Mouse (Mus musculus) liver, embryonic 14.5 days (tissue): ENCODE measurements around the gene Atxn7l1. TPM values are rescaled to one million over a fixed set of nuclear protein-coding genes. Genes with fewer than 3 reads are reported as not detected.

Experiments used
- ATAC-seq: fragments of 200-750 bp; cut with Nextera tagmentation; 2 replicates; pipeline ENCODE4 v1.8.0; 2017; ENCODE audit warnings: moderate number of reproducible peaks, mild to moderate bottlenecking, moderate library complexity; ENCODE audit not compliant: insufficient read depth
- DNase-seq, 3 experiments: peaks; one replicate each; pipeline ENCODE4 v3.0.0-alpha.2; 2012 to 2013; ENCODE audit warnings: low read depth in 3 of 3, low spot score in 3 of 3
- H3K27ac ChIP-seq: fragments of 300-500 bp; sonication (generic); 2 replicates; pipeline ENCODE4 v1.5.1; 2014; ENCODE audit warnings: moderate library complexity, mild to moderate bottlenecking, control low read depth, inconsistent platforms
- H3K27me3 ChIP-seq: fragments of 300-500 bp; sonication (generic); 2 replicates; pipeline ENCODE4 v1.6.1; 2014; ENCODE audit warnings: mild to moderate bottlenecking, low read length, moderate library complexity; ENCODE audit not compliant: control insufficient read depth, insufficient read depth
- H3K36me3 ChIP-seq: fragments of 300-500 bp; sonication (generic); replicated peaks from 2 replicates; pipeline ENCODE4 v1.6.1; 2014; ENCODE audit warnings: low read depth; ENCODE audit not compliant: control insufficient read depth, insufficient read depth
- H3K4me1 ChIP-seq, 2 experiments: fragments of 200-500 bp in 1 of 2; fragments of 300-500 bp in 1 of 2; sonication (generic) in 1 of 2; replicated peaks; 2 replicates each; pipeline ENCODE4 v1.6.1; 2012 to 2014; ENCODE audit warnings: antibody characterized with exemption in 1 of 2, inconsistent platforms in 1 of 2, low read length in 1 of 2; ENCODE audit not compliant: control insufficient read depth in 2 of 2, insufficient read depth in 2 of 2
- H3K4me2 ChIP-seq: fragments of 300-500 bp; sonication (generic); 2 replicates; pipeline ENCODE4 v1.6.1; 2014; ENCODE audit warnings: low read depth, mild to moderate bottlenecking, control low read depth, moderate library complexity
- H3K4me3 ChIP-seq, 2 experiments: fragments of 200-500 bp in 1 of 2; fragments of 300-500 bp in 1 of 2; sonication (generic) in 1 of 2; 2 replicates each; pipeline ENCODE4 v1.5.1; 2012 to 2014; ENCODE audit warnings: low read depth in 2 of 2, low read length in 2 of 2, mild to moderate bottlenecking in 2 of 2, control low read depth in 1 of 2, inconsistent platforms in 1 of 2, moderate library complexity in 1 of 2; ENCODE audit not compliant: insufficient read depth in 1 of 2
- H3K9ac ChIP-seq: fragments of 300-500 bp; sonication (generic); replicated peaks from 2 replicates; pipeline ENCODE4 v1.6.1; 2014; ENCODE audit warnings: mild to moderate bottlenecking, control low read depth, moderate library complexity
- H3K9me3 ChIP-seq: fragments of 300-500 bp; sonication (generic); 2 replicates; pipeline ENCODE4 v1.6.1; 2016; ENCODE audit warnings: low read length, mixed read lengths; ENCODE audit not compliant: control insufficient read depth
- CTCF ChIP-seq: IDR thresholded peaks from 2 replicates; pipeline ENCODE4 v1.5.1; 2016; ENCODE audit warnings: antibody characterized with exemption, low read depth, control low read depth
- EP300 ChIP-seq: IDR thresholded peaks from 2 replicates; pipeline ENCODE4 v1.6.1; 2016; ENCODE audit warnings: antibody characterized with exemption, low read depth
- WGBS: fragments of 180-500 bp; shearing (Covaris S2); extraction: QIAGEN DNeasy Blood & Tissue Kit; methylation state at CpG from one replicate; pipeline ENCODE4 v1.1.7; 2014; ENCODE audit not compliant: insufficient replicate concordance; 5-methylcytosine and 5-hydroxymethylcytosine counted together
- polyA plus RNA-seq, 2 experiments: library from polyadenylated mRNA; depleted of rRNA in 1 of 2; stranded (reverse) in 1 of 2; unstranded in 1 of 2; fragments of >200 nt; fragmentation: Nextera tagmentation in 1 of 2; extraction: Ambion mirVana in 1 of 2; gene quantifications; 2 replicates each; pipeline versions ENCODE4 v1.2.1 to v1.2.3; 2012 to 2014

Atxn7l1 gene
- polyA plus RNA-seq, 2 experiments = 13.3 to 13.9 TPM

- WGBS = 82% methylated on average over 9 of the region's 9 CpGs
- Histone ChIP-seq H3K27ac (no peak overlapping the region), H3K9me3 (no peaks in the 10 kb centered on the region), H3K4me3 (no peak overlapping the region), H3K4me1 (peaks cover 0 to 16% of the 10 kb centered on the region in 2 experiments; a peak in 2 of 4 replicates), H3K9ac (no peak overlapping the region), H3K36me3 (no peaks in the 10 kb centered on the region), H3K27me3 (no peaks in the 10 kb centered on the region), H3K4me2 (no peak overlapping the region)
- no peak for DNase-seq
- no peak for TF ChIP-seq EP300
- TF ChIP-seq CTCF = no peak
- ATAC-seq = no peak
Observed at GRCm38 (mm10) chr12:33172926-33173325, 25.4 kb downstream of the Atxn7l1 start.

- ATAC-seq (no peak), DNase-seq (no peak)
- Histone ChIP-seq H3K4me1 (peaks cover 0 to 14% of the 10 kb centered on the region in 2 experiments; a peak in 2 of 4 replicates), H3K9ac (no peak overlapping the region), H3K9me3 (no peaks in the 10 kb centered on the region), H3K27ac (no peak overlapping the region), H3K36me3 (no peaks in the 10 kb centered on the region), H3K4me3 (no peak overlapping the region), H3K4me2 (no peak overlapping the region), H3K27me3 (no peaks in the 10 kb centered on the region)
- 84% methylated on average over 8 of the region's 8 CpGs for WGBS
- no peak for TF ChIP-seq EP300
- TF ChIP-seq CTCF = no peak
Observed at GRCm38 (mm10) chr12:33173720-33174141, 26.2 kb downstream of the Atxn7l1 start.

GRCm38 (mm10) chr12:33174171-33174570, 26.7 kb downstream of the Atxn7l1 start:
- Histone ChIP-seq H3K9me3 (no peaks in the 10 kb centered on the region), H3K4me1 (peaks cover 0 to 14% of the 10 kb centered on the region in 2 experiments; a peak in 2 of 4 replicates), H3K27ac (no peak overlapping the region), H3K4me2 (no peak overlapping the region), H3K4me3 (no peak overlapping the region), H3K27me3 (no peaks in the 10 kb centered on the region), H3K9ac (no peak overlapping the region), H3K36me3 (no peaks in the 10 kb centered on the region)
- 75% methylated on average over 7 of the region's 7 CpGs for WGBS
- ATAC-seq (no peak), DNase-seq (no peak)
- no peak for TF ChIP-seq EP300
- no peak for TF ChIP-seq CTCF

GRCm38 (mm10) chr12:33174675-33175357, 27.3 kb downstream of the Atxn7l1 start:
- Histone ChIP-seq H3K27ac (no peak overlapping the region), H3K27me3 (no peaks in the 10 kb centered on the region), H3K4me3 (no peak overlapping the region), H3K36me3 (no peaks in the 10 kb centered on the region), H3K4me1 (peaks cover 0 to 12% of the 10 kb centered on the region in 2 experiments; a peak in 2 of 4 replicates), H3K9me3 (no peaks in the 10 kb centered on the region), H3K9ac (no peak overlapping the region), H3K4me2 (no peak overlapping the region)
- 66% methylated on average over 10 of the region's 10 CpGs for WGBS
- no peak for DNase-seq
- TF ChIP-seq EP300 (no peak), CTCF (no peak)
- no peak; the same call in 1 of the 2 replicates for ATAC-seq
